ENCODE assay signal across 8 mouse cellular contexts in the genomic region with DNA sequence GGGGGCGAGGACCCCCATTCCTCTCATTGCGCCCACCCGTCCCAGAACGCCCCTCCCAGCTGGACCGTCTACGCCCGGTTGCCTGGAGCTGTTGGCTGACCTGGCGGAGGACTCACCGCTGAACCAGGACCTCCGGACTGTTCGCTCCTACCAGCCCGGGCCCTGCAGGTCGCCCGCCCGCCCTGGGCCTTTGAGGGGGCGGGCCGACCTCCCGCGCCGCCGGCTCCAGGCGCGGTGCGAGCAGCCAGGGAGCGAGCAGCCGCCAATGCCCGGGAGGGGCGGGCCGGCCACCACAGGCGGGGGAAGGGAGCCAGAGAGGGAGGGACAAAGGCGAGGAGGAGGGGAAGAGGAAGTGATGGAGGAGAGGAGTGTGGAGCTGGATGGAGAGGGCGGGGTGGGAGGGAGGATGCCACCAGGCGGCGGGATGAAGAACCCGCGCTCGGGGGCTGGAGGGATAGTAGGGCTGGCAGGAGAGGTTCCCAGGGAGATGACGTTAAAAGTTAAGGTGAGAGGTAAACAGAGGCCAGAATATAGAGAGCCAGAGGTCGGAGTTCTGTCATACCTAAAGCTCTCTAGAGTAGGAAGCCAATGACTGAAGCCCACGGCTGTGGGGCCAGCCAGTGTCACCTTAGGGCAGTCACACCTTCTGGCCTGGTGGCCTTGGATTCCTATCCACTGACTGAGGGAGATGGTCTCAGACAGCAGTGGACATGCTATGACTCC. TPM values are rescaled to one million over a fixed set of nuclear protein-coding genes. Genes with fewer than 3 reads are reported as not detected.
DNase-seq lines count a peak whose midpoint lies in the region; ATAC-seq and TF ChIP-seq lines count a peak whose summit lies in the region.

No protein-coding gene starts in this region.

- peaks cover 43% of the 10 kb centered on the region for H3K4me1 ChIP-seq in cerebellum, adult 2 months (ENCODE audit: control insufficient read depth, insufficient read depth, low read length)
- H3K4me1 ChIP-seq in lung, embryonic 15.5 days: peaks cover 68% of the 10 kb centered on the region

- H3K9ac ChIP-seq in lung, embryonic 15.5 days: peak overlapping the region; percentile 70

- DNase-seq in MN1 (ENCODE audit: low spot score): peak; percentile 83
- DNase-seq in cerebellum, adult 2 months: peak; percentile 95
- DNase-seq in forelimb bud, embryonic 11.5 days (ENCODE audit: low read depth, low spot score): peak; percentile 78
- peak; percentile 91 for DNase-seq in layer of hippocampus, adult 9-11 months
- DNase-seq in ovary, adult 18-20 months (ENCODE audit: low spot score): peak; percentile 91
- DNase-seq in urinary bladder, adult 18-20 months (ENCODE audit: low spot score in 2 of 2): peak; percentile 78 to 90

- ATAC-seq in hematopoietic stem cell, adult 5-6 weeks (replicated peaks in 1 of 2; ENCODE audit: insufficient read depth in 1 of 2, low FRiP score in 2 of 2, low TSS enrichment in 1 of 2, low read depth in 1 of 2, poor library complexity in 2 of 2, severe bottlenecking in 2 of 2): peak; percentile 64 to 80
- ATAC-seq in lung, embryonic 15.5 days (ENCODE audit: borderline replicate concordance, extremely low read depth, low FRiP score, low TSS enrichment): peak; percentile 83

- peaks cover 6% of the 10 kb centered on the region; the same call in 1 of the 2 replicates for H3K36me3 ChIP-seq in lung, embryonic 15.5 days

- no peaks in the 10 kb centered on the region for H3K9me3 ChIP-seq in lung, embryonic 15.5 days

- H3K27me3 ChIP-seq in cerebellum, adult 2 months (ENCODE audit: control insufficient read depth, insufficient read depth, low read length): no peaks in the 10 kb centered on the region
- H3K27me3 ChIP-seq in lung, embryonic 15.5 days: no peaks in the 10 kb centered on the region

- WGBS in cerebellum, adult 2 months: under 1% methylated on average over 39 of the region's 40 CpGs
- under 1% methylated on average over 40 of the region's 40 CpGs for WGBS in lung, embryonic 15.5 days

- peak overlapping the region; percentile 91 for H3K27ac ChIP-seq in cerebellum, adult 2 months (ENCODE audit: insufficient read depth, low read length)
- peak overlapping the region; percentile 64 for H3K27ac ChIP-seq in lung, embryonic 15.5 days

- peak overlapping the region; percentile 94 for H3K4me2 ChIP-seq in lung, embryonic 15.5 days

- H3K4me3 ChIP-seq in cerebellum, adult 2 months (replicated peaks; ENCODE audit: insufficient read depth, low read depth, low read length): peak overlapping the region; percentile 90
- peak overlapping the region; percentile 62 for H3K4me3 ChIP-seq in lung, embryonic 15.5 days

- no peak for TF ChIP-seq POLR2A in cerebellum, adult 2 months (IDR thresholded peaks at IDR 0.05; ENCODE audit: borderline replicate concordance, insufficient read depth, low read length)

- TF ChIP-seq CTCF in cerebellum, adult 2 months (IDR thresholded peaks at IDR 0.05; ENCODE audit: borderline replicate concordance, insufficient read depth, low read depth, low read length): peak; percentile 25; the same call in 1 of the 2 replicates

RNA-seq across cellular contexts. Expression of a gene that starts 13.7 kb away (rescaled TPM):
- 193 and 194 TPM in 2 replicates for polyA plus RNA-seq in cerebellum, adult 2 months (2012; rRNA removed)
- total RNA-seq in hematopoietic stem cell, adult 5-6 weeks (2017): 11.1 and 18.7 TPM in 2 replicates
- polyA plus RNA-seq in lung, embryonic 15.5 days (2015; fragmentation: Nextera tagmentation; extraction: Ambion mirVana): 26.6 and 33.2 TPM in 2 replicates

RNA-seq across cellular contexts. Expression of a gene that starts 46.3 kb away (rescaled TPM):
- 61.6 and 61.8 TPM in 2 replicates for polyA plus RNA-seq in cerebellum, adult 2 months (2012; rRNA removed)
- total RNA-seq in hematopoietic stem cell, adult 5-6 weeks (2017): 132 and 175 TPM in 2 replicates
- polyA plus RNA-seq in lung, embryonic 15.5 days (2015; fragmentation: Nextera tagmentation; extraction: Ambion mirVana): 193 and 199 TPM in 2 replicates

RNA-seq across cellular contexts. Expression of a gene that starts 46.4 kb away (rescaled TPM):
- 106 and 110 TPM in 2 replicates for polyA plus RNA-seq in cerebellum, adult 2 months (2012; rRNA removed)
- 40.8 and 56.6 TPM in 2 replicates for total RNA-seq in hematopoietic stem cell, adult 5-6 weeks (2017)
- 93.2 and 99.1 TPM in 2 replicates for polyA plus RNA-seq in lung, embryonic 15.5 days (2015; fragmentation: Nextera tagmentation; extraction: Ambion mirVana)

RNA-seq across cellular contexts. Expression of a gene that starts 48.3 kb away (rescaled TPM):
- not detected in 2 replicates for polyA plus RNA-seq in cerebellum, adult 2 months (2012; rRNA removed)
- not detected in 2 replicates for total RNA-seq in hematopoietic stem cell, adult 5-6 weeks (2017)
- not detected in 2 replicates for polyA plus RNA-seq in lung, embryonic 15.5 days (2015; fragmentation: Nextera tagmentation; extraction: Ambion mirVana)

Comparison
In these comparisons a context has a peak if more than half of its experiments do, and no peak if none do; other contexts are left out.
1. Peak in every context shown above with its lines: DNase-seq, ATAC-seq, H3K4me3 ChIP-seq and H3K27ac ChIP-seq.